Mouse (Mus musculus) heart, adult 9 months (tissue): Measurements from ENCODE around the gene Appbp2.
"Not testable (repeated sequence)": the region's sequence is repeated elsewhere in the genome, so short reads cannot be mapped to it uniquely, and the experiment has no call there.

Experiments
- DNase-seq, 2 experiments: peaks; one replicate each; pipeline ENCODE4 v3.0.0; 2022; ENCODE audit warnings: low spot score in 2 of 2

The Appbp2 gene

DNA sequence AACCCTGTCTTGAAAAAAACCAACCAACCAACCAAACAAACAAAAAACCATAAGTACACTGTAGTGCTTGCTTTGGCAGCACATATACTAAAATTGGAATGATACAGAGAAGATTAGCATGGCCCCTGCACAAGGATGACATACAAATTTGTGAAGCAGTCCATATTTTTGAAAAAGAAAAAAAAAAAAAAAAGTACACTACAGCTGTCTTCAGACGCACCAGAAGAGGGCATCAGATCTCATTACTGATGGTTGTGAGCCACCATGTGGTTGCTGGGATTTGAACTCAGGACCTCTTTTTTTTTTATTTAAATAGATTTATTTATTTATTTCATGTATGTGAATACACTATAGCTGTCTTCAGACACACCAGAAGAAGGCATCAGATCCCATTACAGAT, 71.9 kb downstream of the Appbp2 start:
- DNase-seq: not testable (repeated sequence)

DNA sequence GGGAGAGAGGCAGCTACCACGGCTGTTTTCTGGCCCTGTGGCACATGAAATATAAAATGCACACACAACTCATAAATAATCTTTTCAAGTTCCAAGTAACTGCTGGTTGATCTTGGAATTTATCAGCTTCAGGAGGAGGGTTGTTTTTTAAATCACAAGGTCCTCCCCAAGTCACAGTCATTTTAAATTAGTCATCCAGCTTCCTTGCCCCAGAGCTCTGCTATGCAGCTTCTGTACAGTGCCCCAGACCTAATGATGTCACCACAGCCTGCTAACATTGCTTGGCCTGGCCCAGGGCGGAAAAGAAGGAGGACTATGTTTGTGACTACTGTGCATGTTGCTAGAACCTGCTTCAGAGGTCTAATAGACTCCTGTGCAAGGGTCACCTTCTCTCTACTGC, 77.6 kb downstream of the Appbp2 start:
- no peak for DNase-seq

DNA sequence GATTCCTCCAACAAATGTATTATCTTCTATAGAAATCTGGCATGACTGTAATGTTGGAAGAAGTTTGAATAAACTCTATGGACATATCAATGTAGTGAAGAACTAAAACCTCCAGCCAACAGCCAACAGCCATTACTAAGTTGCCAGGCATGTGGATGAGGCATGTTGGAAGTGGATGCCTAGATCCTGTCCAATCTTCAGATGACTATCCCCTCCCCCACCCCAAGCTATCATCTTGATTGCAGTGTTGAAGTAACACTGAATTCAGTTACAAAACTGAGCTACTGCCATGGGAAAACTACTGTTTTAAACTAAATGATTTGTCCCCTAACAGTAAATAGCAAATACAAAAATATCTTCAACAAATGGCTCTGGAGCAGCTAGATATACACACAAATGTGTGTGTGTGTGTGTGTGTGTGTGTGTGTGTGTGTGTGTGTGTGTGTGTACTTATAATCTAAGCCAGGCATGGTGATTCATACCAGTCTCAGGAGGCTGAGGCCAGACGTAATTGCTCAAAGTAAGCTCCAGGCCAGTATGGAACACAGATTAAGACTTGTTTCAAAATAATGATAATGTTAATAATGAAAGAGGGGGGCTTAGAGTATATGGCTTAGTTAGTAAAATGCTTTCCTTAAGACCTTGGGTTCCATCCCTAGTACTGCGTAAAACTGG, 82.5 kb downstream of the Appbp2 start:
- no peak for DNase-seq

DNA sequence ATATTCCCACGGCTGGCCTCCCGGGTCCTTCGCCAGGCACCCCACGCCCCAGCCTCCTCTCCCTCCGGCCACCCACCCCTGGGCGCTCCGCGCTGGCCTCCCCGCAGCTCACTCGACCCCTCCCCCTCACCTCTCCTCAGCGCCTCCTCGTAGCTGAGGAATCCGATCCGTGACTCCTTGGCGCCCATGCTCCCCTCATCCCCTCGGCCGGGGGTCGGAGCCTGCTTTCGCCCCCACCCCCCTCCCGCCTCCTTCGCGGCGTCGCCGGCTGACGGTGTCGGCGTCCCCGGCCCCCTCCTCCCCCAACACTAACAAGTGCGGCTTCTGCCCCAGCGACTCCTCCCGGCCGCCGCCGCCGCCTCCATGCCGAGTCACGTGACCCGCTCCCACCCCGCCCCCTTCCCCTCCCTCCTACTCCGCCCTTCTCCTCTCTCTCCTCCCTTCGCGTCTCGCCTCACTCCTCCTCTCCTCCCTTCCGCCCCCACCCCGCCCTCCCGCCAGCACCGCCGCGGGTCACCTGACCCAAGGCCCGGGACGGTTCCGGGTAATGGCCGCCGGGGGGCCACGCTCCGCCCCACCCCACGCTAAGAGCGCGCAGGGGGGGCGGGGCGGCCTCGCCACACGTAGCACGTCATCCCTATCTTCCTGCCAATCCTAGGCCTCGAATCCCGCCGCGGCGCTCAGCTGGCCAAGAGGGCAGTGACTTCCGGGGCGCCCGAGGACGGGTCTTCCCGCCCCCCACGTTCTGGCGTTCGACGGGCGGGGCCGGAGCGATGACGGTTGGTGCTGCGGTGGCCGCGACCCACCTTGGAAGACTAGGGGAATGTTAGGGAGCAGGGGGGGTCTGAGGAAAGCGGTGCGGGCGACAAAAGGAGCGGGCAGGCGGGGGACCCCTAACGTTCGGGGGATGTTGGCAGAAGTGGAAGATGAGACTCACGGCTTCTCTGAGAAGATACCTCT, 95.1 kb downstream of the Appbp2 start, which contains the start of gene Usp32:
Gene Usp32 (minus strand): TSS at position 581 of the 960 bp plus-strand sequence.
- DNase-seq: peak; percentile 95 to 96

DNA sequence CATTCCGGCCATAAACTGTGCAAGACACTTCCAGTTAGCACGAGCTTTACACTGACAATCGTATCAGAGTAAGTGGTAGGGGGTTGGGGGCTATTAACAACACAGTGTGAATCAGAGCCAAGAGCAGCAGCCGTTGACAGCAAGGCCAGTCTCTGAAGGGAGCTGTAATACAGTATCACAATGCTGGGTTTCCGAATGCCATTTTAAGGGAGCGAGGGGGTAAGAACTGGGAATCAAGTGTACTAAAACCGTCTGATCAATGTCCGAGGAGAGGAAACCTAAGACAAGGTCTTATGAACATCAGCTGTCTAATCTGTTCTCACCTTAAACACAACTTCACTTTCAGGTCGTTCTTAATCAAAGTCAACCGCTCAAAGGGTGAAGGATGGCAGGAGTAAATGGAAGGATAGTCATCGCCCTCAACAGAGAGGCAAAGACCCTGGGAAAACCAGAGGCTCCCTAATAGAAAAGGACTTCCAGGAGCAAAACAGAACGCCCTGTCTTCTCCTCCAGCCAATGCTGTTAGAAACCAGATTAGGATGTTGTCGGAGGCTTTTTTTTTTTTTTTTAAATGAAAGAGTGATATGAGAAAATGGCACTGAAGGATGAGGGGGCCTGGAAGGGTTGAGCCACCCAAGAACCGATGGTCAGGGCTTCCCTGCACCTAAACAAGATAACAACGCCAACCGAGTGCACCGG, 96.0 kb downstream of the Appbp2 start:
- DNase-seq: peak; percentile 15 to 32
